Comparison of ENCODE assay signal across 11 mouse cellular contexts in the genomic region with DNA sequence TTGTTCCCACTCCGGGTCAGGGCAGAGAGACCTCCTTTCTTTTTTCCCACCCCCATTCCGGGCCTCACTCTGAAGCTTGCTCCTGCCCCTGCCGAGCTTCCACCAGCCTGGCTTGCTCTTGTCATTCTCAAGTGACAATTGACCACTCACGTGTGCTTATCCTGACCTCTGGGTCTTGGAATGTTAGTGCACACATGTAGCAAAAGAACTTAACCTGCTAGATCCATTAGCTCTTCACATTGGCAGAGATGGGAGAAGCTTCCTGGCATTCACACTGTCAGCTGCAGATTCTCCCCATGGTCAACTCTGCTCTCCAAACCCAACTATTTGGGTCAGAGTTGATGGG.
DNase-seq lines count a peak whose midpoint lies in the region; ATAC-seq and TF ChIP-seq lines count a peak whose summit lies in the region.
"Had no signal": no experiment of that assay in that cellular context is flagged by ENCODE, and none has a peak within 500 bp of the region (broad histone marks: within the 10 kb centered on the region; RNA-seq: fewer than 3 reads in every experiment).

No protein-coding gene starts in this region.

- no peaks in the 10 kb centered on the region for H3K36me3 ChIP-seq in hindbrain, embryonic 10.5 days
- H3K36me3 ChIP-seq in hindbrain, embryonic 16.5 days (ENCODE audit: control insufficient read depth, insufficient read depth, low read length), result no peaks in the 10 kb centered on the region
- H3K36me3 ChIP-seq in midbrain, postnatal 0 days (ENCODE audit: insufficient read depth, low read length), result no peaks in the 10 kb centered on the region
- no peaks in the 10 kb centered on the region for H3K36me3 ChIP-seq in lung, postnatal 0 days (ENCODE audit: insufficient read depth, low read length)

- no peak overlapping the region for H3K9ac ChIP-seq in hindbrain, embryonic 16.5 days (ENCODE audit: low read depth, low read length)
- H3K9ac ChIP-seq in midbrain, postnatal 0 days (replicated peaks; ENCODE audit: low read length, poor library complexity, severe bottlenecking), result no peak overlapping the region
- no peak overlapping the region for H3K9ac ChIP-seq in lung, postnatal 0 days (replicated peaks; ENCODE audit: low read depth)
- H3K9ac ChIP-seq: forebrain, postnatal 0 days had no signal

- H3K27ac ChIP-seq in hindbrain, embryonic 10.5 days, result peak overlapping the region; percentile 57
- no peak overlapping the region for H3K27ac ChIP-seq in hindbrain, embryonic 16.5 days (ENCODE audit: low read depth, low read length)
- H3K27ac ChIP-seq in midbrain, postnatal 0 days (ENCODE audit: low read depth, low read length), result no peak overlapping the region
- no peak overlapping the region for H3K27ac ChIP-seq in lung, postnatal 0 days (ENCODE audit: low read length)

- TF ChIP-seq CTCF in midbrain, postnatal 0 days (IDR thresholded peaks at IDR 0.05), result no peak
- no peak for TF ChIP-seq CTCF in lung, postnatal 0 days (IDR thresholded peaks at IDR 0.05)

- WGBS in hindbrain, embryonic 10.5 days, result 9% methylated on average over 4 of the region's 4 CpGs
- 19% methylated on average over 4 of the region's 4 CpGs for WGBS in hindbrain, embryonic 16.5 days
- 38% methylated on average over 4 of the region's 4 CpGs for WGBS in midbrain, postnatal 0 days
- 15% methylated on average over 4 of the region's 4 CpGs for WGBS in lung, postnatal 0 days

- H3K9me3 ChIP-seq in hindbrain, embryonic 10.5 days, result no peaks in the 10 kb centered on the region
- H3K9me3 ChIP-seq in hindbrain, embryonic 16.5 days (ENCODE audit: control insufficient read depth, low read length), result no peaks in the 10 kb centered on the region
- H3K9me3 ChIP-seq in midbrain, postnatal 0 days (ENCODE audit: low read length), result no peaks in the 10 kb centered on the region
- H3K9me3 ChIP-seq in lung, postnatal 0 days (ENCODE audit: low read length), result no peaks in the 10 kb centered on the region

- intact Hi-C loops in heart, postnatal 14 days (cut with DNase I), result loop anchor here (10.0 kb wide), 1 partner anchor 99 kb away; no protein-coding TSS in a partner anchor

- H3K4me2 ChIP-seq in hindbrain, embryonic 16.5 days (ENCODE audit: low read length), result no peak overlapping the region
- no peak overlapping the region for H3K4me2 ChIP-seq in midbrain, postnatal 0 days (ENCODE audit: low read depth, low read length, poor library complexity, severe bottlenecking)
- no peak overlapping the region for H3K4me2 ChIP-seq in lung, postnatal 0 days (replicated peaks; ENCODE audit: low read depth, low read length)

- peaks cover 31% of the 10 kb centered on the region for H3K4me1 ChIP-seq in hindbrain, embryonic 10.5 days (replicated peaks)
- no peaks in the 10 kb centered on the region for H3K4me1 ChIP-seq in hindbrain, embryonic 16.5 days (ENCODE audit: control insufficient read depth, insufficient read depth, low read depth, low read length)
- no peaks in the 10 kb centered on the region for H3K4me1 ChIP-seq in midbrain, postnatal 0 days (ENCODE audit: insufficient read depth, low read length)
- peaks cover 4% of the 10 kb centered on the region; the same call in 1 of the 2 replicates for H3K4me1 ChIP-seq in lung, postnatal 0 days (ENCODE audit: insufficient read depth, low read depth, low read length)

- no peak for DNase-seq in hindbrain, embryonic 10.5 days (ENCODE audit: low spot score)
- peak; percentile 77 for DNase-seq in adipocyte (ENCODE audit: low spot score)
- DNase-seq in heart, adult 8-10 months (ENCODE audit: low spot score), result peak; percentile 61
- peak; percentile 18 to 25 for DNase-seq in heart, postnatal 14 days
- no peak for DNase-seq in midbrain, postnatal 0 days (ENCODE audit: low spot score)
- no peak for DNase-seq in lung, postnatal 0 days (ENCODE audit: low spot score)
- DNase-seq: cerebellum, adult 11-12 months; forebrain, postnatal 0 days; layer of hippocampus, postnatal 36 days; lung, postnatal 4 days had no signal

- no peak for ATAC-seq in hindbrain, embryonic 16.5 days
- no peak for ATAC-seq in midbrain, postnatal 0 days (ENCODE audit: low FRiP score)
- ATAC-seq in lung, postnatal 0 days, result no peak
- ATAC-seq: forebrain, postnatal 0 days had no signal

- TF ChIP-seq EP300 in lung, postnatal 0 days (IDR thresholded peaks at IDR 0.05), result no peak

- H3K4me3 ChIP-seq in hindbrain, embryonic 10.5 days, result no peak overlapping the region
- no peak overlapping the region for H3K4me3 ChIP-seq in hindbrain, embryonic 16.5 days (ENCODE audit: low read length)
- H3K4me3 ChIP-seq in midbrain, postnatal 0 days (ENCODE audit: low read depth, low read length), result no peak overlapping the region
- H3K4me3 ChIP-seq in lung, postnatal 0 days (ENCODE audit: low read depth, low read length), result no peak overlapping the region

- H3K27me3 ChIP-seq in hindbrain, embryonic 10.5 days (ENCODE audit: insufficient read depth, poor library complexity, severe bottlenecking), result peaks cover 11% of the 10 kb centered on the region; the same call in 1 of the 2 replicates
- no peaks in the 10 kb centered on the region for H3K27me3 ChIP-seq in hindbrain, embryonic 16.5 days (replicated peaks; ENCODE audit: control insufficient read depth, insufficient read depth, low read length)
- H3K27me3 ChIP-seq in midbrain, postnatal 0 days (ENCODE audit: insufficient read depth, low read length), result no peaks in the 10 kb centered on the region
- H3K27me3 ChIP-seq in lung, postnatal 0 days (replicated peaks; ENCODE audit: insufficient read depth, low read length), result no peaks in the 10 kb centered on the region

Comparison
In these comparisons a context has a peak if more than half of its experiments do, and no peak if none do; other contexts are left out.
1. DNase-seq: peak in adipocyte (single experiment), heart, adult 8-10 months (single experiment) and heart, postnatal 14 days (2 of 2); none in hindbrain, embryonic 10.5 days (single experiment), midbrain, postnatal 0 days (single experiment) and lung, postnatal 0 days (single experiment).